Mouse (Mus musculus) activated CD4-positive, CD25-positive, alpha-beta regulatory T cell, adult 4 months (primary cell): ENCODE measurements at regions not wholly inside any gene's neighbourhood (a gene's known extent, or its start where the extent isn't known, plus 50 kb on each side); places are given as distances from the start of the nearest gene placed in this dataset.

Experiments
- ATAC-seq: one replicate; pipeline ENCODE4 v1.8.0; 2017

GRCm38 (mm10) chr4:33799110-33799509 lies 125.3 kb upstream of the Cnr1 start:
- ATAC-seq: no peak

GRCm38 (mm10) chr4:33799831-33800230 lies 124.6 kb upstream of the Cnr1 start:
- no peak for ATAC-seq

GRCm38 (mm10) chr4:33812338-33812737 lies 112.1 kb upstream of the Cnr1 start:
- ATAC-seq: no peak

- no peak for ATAC-seq
Observed at GRCm38 (mm10) chr4:33823850-33824249, 100.5 kb upstream of the Cnr1 start.

- ATAC-seq: no peak
Observed at GRCm38 (mm10) chr4:33833134-33833533, 91.3 kb upstream of the Cnr1 start.

GRCm38 (mm10) chr4:33838436-33838835 lies 86.0 kb upstream of the Cnr1 start:
- ATAC-seq: no peak

GRCm38 (mm10) chr4:33840119-33840518 lies 84.3 kb upstream of the Cnr1 start:
- ATAC-seq: no peak

- no peak for ATAC-seq
Observed at GRCm38 (mm10) chr4:33845611-33846395, 78.6 kb upstream of the Cnr1 start.

GRCm38 (mm10) chr4:33850249-33850648 lies 74.1 kb upstream of the Cnr1 start:
- ATAC-seq: no peak

GRCm38 (mm10) chr4:33852294-33852693 lies 72.1 kb upstream of the Cnr1 start:
- ATAC-seq: no peak

GRCm38 (mm10) chr4:33855112-33855511 lies 69.3 kb upstream of the Cnr1 start:
- ATAC-seq: no peak

- no peak for ATAC-seq
Observed at GRCm38 (mm10) chr4:33867126-33867525, 57.3 kb upstream of the Cnr1 start.

GRCm38 (mm10) chr4:33869317-33869716 lies 55.1 kb upstream of the Cnr1 start:
- no peak for ATAC-seq
